In the genomic region with DNA sequence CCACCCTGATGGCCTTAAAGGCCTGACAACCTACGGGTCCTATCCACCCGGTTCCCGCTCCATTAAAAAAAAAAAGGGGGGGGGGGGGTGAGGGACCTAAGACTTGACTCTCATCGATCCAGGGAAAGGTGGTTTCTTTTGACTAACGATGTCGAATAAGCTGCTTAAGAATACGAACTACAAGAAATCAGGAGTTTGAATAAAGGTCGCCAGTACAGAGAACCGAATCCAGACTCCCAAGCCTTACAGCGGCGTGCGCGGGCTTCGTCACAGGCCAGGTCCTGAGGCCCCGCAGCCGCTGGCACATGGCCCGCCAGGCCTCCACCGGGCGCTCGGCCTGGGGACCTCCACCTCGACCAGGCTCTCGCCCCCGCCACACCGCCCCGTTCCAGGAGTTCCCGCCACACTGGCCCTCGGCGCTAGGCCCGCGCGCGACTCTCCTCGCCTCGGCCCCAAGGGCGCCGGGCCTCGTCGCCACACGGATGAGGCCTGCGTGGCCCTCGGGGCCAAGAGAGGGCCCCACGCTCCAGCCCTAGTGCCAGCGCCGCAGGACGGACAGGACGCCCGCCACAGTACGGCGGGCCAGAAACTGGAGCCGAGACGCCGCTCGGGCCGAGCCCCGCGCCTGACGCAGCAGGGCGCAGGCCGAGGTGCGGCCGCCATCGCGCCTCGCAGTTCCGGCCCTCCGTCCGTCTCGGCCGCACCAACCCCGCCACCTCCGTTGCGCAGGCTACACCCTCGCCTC, we compare ENCODE assay signal across 8 mouse cellular contexts. TPM values are rescaled to one million over a fixed set of nuclear protein-coding genes. Genes with fewer than 3 reads are reported as not detected.
DNase-seq lines count a peak whose midpoint lies in the region; ATAC-seq and TF ChIP-seq lines count a peak whose summit lies in the region.

No protein-coding gene starts in this region.

- peaks cover 25% of the 10 kb centered on the region for H3K79me2 ChIP-seq in liver, adult 2 months (ENCODE audit: control insufficient read depth, insufficient read depth, low read length)

- DNase-seq in B cell, adult 2 months, result peak; percentile 58 to 69
- peak; percentile 75 for DNase-seq in NIH3T3 (ENCODE audit: low read depth)
- DNase-seq in embryo, embryonic 10 days (ENCODE audit: low spot score), result peak; percentile 53
- peak; percentile 66 for DNase-seq in gastrocnemius, postnatal 14 days
- DNase-seq in intestine, embryonic 14.5 days (ENCODE audit: low spot score), result peak; percentile 82
- DNase-seq in liver, adult 2 months (ENCODE audit: extremely low read depth, low read depth, low spot score), result peak; percentile 55
- peak; percentile 46 for DNase-seq in midbrain, postnatal 0 days (ENCODE audit: low spot score)
- DNase-seq in thymus, postnatal 4 days, result peak; percentile 65

- TF ChIP-seq POLR2A in liver, adult 2 months (IDR thresholded peaks at IDR 0.05; ENCODE audit: extremely low read depth, insufficient read depth, low read length), result no peak

- no peaks in the 10 kb centered on the region for H3K27me3 ChIP-seq in intestine, embryonic 14.5 days (replicated peaks; ENCODE audit: control insufficient read depth, insufficient read depth, low read length)
- H3K27me3 ChIP-seq in liver, adult 2 months (ENCODE audit: control insufficient read depth, insufficient read depth, low read length), result no peaks in the 10 kb centered on the region
- no peaks in the 10 kb centered on the region for H3K27me3 ChIP-seq in midbrain, postnatal 0 days (ENCODE audit: insufficient read depth, low read length)

- intact Hi-C loops in gastrocnemius, postnatal 14 days (cut with DNase I; ENCODE audit: low total_unique reads), result no loop called here

- peak overlapping the region; percentile 99 for H3K9ac ChIP-seq in intestine, embryonic 14.5 days (ENCODE audit: low read length)
- H3K9ac ChIP-seq in liver, adult 2 months (ENCODE audit: low read depth, low read length), result peak overlapping the region; percentile 96
- H3K9ac ChIP-seq in midbrain, postnatal 0 days (replicated peaks; ENCODE audit: low read length, poor library complexity, severe bottlenecking), result peak overlapping the region; percentile 97

- no peaks in the 10 kb centered on the region for H3K9me3 ChIP-seq in intestine, embryonic 14.5 days (ENCODE audit: control insufficient read depth, low read length)
- no peaks in the 10 kb centered on the region for H3K9me3 ChIP-seq in midbrain, postnatal 0 days (ENCODE audit: low read length)

- no peak for TF ChIP-seq CTCF in liver, adult 2 months (IDR thresholded peaks at IDR 0.05; ENCODE audit: low read depth, low read length)
- TF ChIP-seq CTCF in midbrain, postnatal 0 days (IDR thresholded peaks at IDR 0.05), result no peak

- H3K4me1 ChIP-seq in intestine, embryonic 14.5 days (replicated peaks; ENCODE audit: control insufficient read depth, insufficient read depth, low read length), result peaks cover 17% of the 10 kb centered on the region
- H3K4me1 ChIP-seq in liver, adult 2 months (ENCODE audit: control insufficient read depth, insufficient read depth, low read length), result peaks cover 13% of the 10 kb centered on the region
- peaks cover 6% of the 10 kb centered on the region; the same call in 1 of the 2 replicates for H3K4me1 ChIP-seq in midbrain, postnatal 0 days (ENCODE audit: insufficient read depth, low read length)

- H3K4me2 ChIP-seq in intestine, embryonic 14.5 days (ENCODE audit: low read length), result peak overlapping the region; percentile 92
- peak overlapping the region; percentile 78 for H3K4me2 ChIP-seq in midbrain, postnatal 0 days (ENCODE audit: low read depth, low read length, poor library complexity, severe bottlenecking)

- H3K36me3 ChIP-seq in intestine, embryonic 14.5 days (ENCODE audit: control insufficient read depth, insufficient read depth, low read length), result peaks cover 26% of the 10 kb centered on the region
- H3K36me3 ChIP-seq in liver, adult 2 months (ENCODE audit: control insufficient read depth, insufficient read depth, low read length), result peaks cover 12% of the 10 kb centered on the region
- H3K36me3 ChIP-seq in midbrain, postnatal 0 days (ENCODE audit: insufficient read depth, low read length), result peaks cover 3% of the 10 kb centered on the region; the same call in 1 of the 2 replicates

- 0% methylated on average over 67 of the region's 73 CpGs for WGBS in intestine, embryonic 14.5 days
- WGBS in liver, adult 2 months, result under 1% methylated on average over 72 of the region's 73 CpGs
- under 1% methylated on average over 56 of the region's 73 CpGs for WGBS in midbrain, postnatal 0 days

- H3K27ac ChIP-seq in intestine, embryonic 14.5 days (ENCODE audit: low read depth), result peak overlapping the region; percentile 95
- H3K27ac ChIP-seq in liver, adult 2 months (replicated peaks; ENCODE audit: insufficient read depth, low read depth, low read length), result peak overlapping the region; percentile 95
- H3K27ac ChIP-seq in midbrain, postnatal 0 days (ENCODE audit: low read depth, low read length), result peak overlapping the region; percentile 95

- peak overlapping the region; percentile 100 for H3K4me3 ChIP-seq in intestine, embryonic 14.5 days (ENCODE audit: low read depth, low read length)
- peak overlapping the region; percentile 84 for H3K4me3 ChIP-seq in liver, adult 2 months (ENCODE audit: insufficient read depth, low read depth, low read length)
- H3K4me3 ChIP-seq in midbrain, postnatal 0 days (ENCODE audit: low read depth, low read length), result peak overlapping the region; percentile 99

- ATAC-seq in intestine, embryonic 14.5 days (replicated peaks; ENCODE audit: low FRiP score, low TSS enrichment, low read depth), result peak; percentile 69
- peak; percentile 63 for ATAC-seq in midbrain, postnatal 0 days (ENCODE audit: low FRiP score)

RNA-seq across cellular contexts. Expression of a gene that starts 0.6 kb away (rescaled TPM):
- 100 to 1,000 TPM; 452 to 474 TPM for total RNA-seq in gastrocnemius, postnatal 14 days (2021)
- 1,199 and 1,261 TPM in 2 replicates for polyA plus RNA-seq in intestine, embryonic 14.5 days (2014; fragmentation: Nextera tagmentation; extraction: Ambion mirVana)
- total RNA-seq in liver, adult 2 months (2014; rRNA removed), result 271 and 286 TPM in 2 replicates
- 165 and 177 TPM in 2 replicates for polyA plus RNA-seq in liver, adult 2 months (2012; rRNA removed)
- 178 and 197 TPM in 2 replicates for total RNA-seq in midbrain, postnatal 0 days (2014; rRNA removed)
- 550 and 577 TPM in 2 replicates for polyA plus RNA-seq in midbrain, postnatal 0 days (2015; fragmentation: Nextera tagmentation; extraction: Ambion mirVana)

RNA-seq across cellular contexts. Expression of a gene that starts 11.7 kb away (rescaled TPM):
- 10 to 100 TPM; 18.2 to 18.6 TPM for total RNA-seq in gastrocnemius, postnatal 14 days (2021)
- 51.0 and 52.3 TPM in 2 replicates for polyA plus RNA-seq in intestine, embryonic 14.5 days (2014; fragmentation: Nextera tagmentation; extraction: Ambion mirVana)
- total RNA-seq in liver, adult 2 months (2014; rRNA removed), result 18.6 and 22.8 TPM in 2 replicates
- polyA plus RNA-seq in liver, adult 2 months (2012; rRNA removed), result 5.6 and 6.8 TPM in 2 replicates
- total RNA-seq in midbrain, postnatal 0 days (2014; rRNA removed), result 21.7 and 22.5 TPM in 2 replicates
- 20.7 and 25.9 TPM in 2 replicates for polyA plus RNA-seq in midbrain, postnatal 0 days (2015; fragmentation: Nextera tagmentation; extraction: Ambion mirVana)

RNA-seq across cellular contexts. Expression of a gene that starts 14.7 kb away (rescaled TPM):
- total RNA-seq in gastrocnemius, postnatal 14 days (2021), result 1 to 10 TPM in 1 of 2 experiments, under 1 TPM in 1; 0.89 to 1.5 TPM
- polyA plus RNA-seq in intestine, embryonic 14.5 days (2014; fragmentation: Nextera tagmentation; extraction: Ambion mirVana), result 2.6 and 3.7 TPM in 2 replicates
- total RNA-seq in liver, adult 2 months (2014; rRNA removed), result 1.0 and 1.1 TPM in 2 replicates
- polyA plus RNA-seq in liver, adult 2 months (2012; rRNA removed), result 0.51 and 0.98 TPM in 2 replicates
- 5.4 TPM in 1 of 2 replicates, not detected in the other for total RNA-seq in midbrain, postnatal 0 days (2014; rRNA removed)
- 1.2 and 1.8 TPM in 2 replicates for polyA plus RNA-seq in midbrain, postnatal 0 days (2015; fragmentation: Nextera tagmentation; extraction: Ambion mirVana)

RNA-seq across cellular contexts. Expression of a gene that starts 37.3 kb away (rescaled TPM):
- 10 to 100 TPM; 39.1 to 44.7 TPM for total RNA-seq in gastrocnemius, postnatal 14 days (2021)
- 170 and 172 TPM in 2 replicates for polyA plus RNA-seq in intestine, embryonic 14.5 days (2014; fragmentation: Nextera tagmentation; extraction: Ambion mirVana)
- total RNA-seq in liver, adult 2 months (2014; rRNA removed), result 41.1 and 57.2 TPM in 2 replicates
- polyA plus RNA-seq in liver, adult 2 months (2012; rRNA removed), result 19.5 and 21.5 TPM in 2 replicates
- total RNA-seq in midbrain, postnatal 0 days (2014; rRNA removed), result 202 and 226 TPM in 2 replicates
- 191 and 216 TPM in 2 replicates for polyA plus RNA-seq in midbrain, postnatal 0 days (2015; fragmentation: Nextera tagmentation; extraction: Ambion mirVana)

RNA-seq across cellular contexts. Expression of a gene that starts 38.4 kb away (rescaled TPM):
- total RNA-seq in gastrocnemius, postnatal 14 days (2021), result 10 to 100 TPM in 1 of 2 experiments, 1 to 10 TPM in 1; 7.9 to 13.2 TPM
- 9.8 and 11.7 TPM in 2 replicates for polyA plus RNA-seq in intestine, embryonic 14.5 days (2014; fragmentation: Nextera tagmentation; extraction: Ambion mirVana)
- total RNA-seq in liver, adult 2 months (2014; rRNA removed), result 63.0 and 71.9 TPM in 2 replicates
- polyA plus RNA-seq in liver, adult 2 months (2012; rRNA removed), result 106 and 139 TPM in 2 replicates
- total RNA-seq in midbrain, postnatal 0 days (2014; rRNA removed), result 23.2 and 31.6 TPM in 2 replicates
- polyA plus RNA-seq in midbrain, postnatal 0 days (2015; fragmentation: Nextera tagmentation; extraction: Ambion mirVana), result 7.7 and 9.9 TPM in 2 replicates

Comparison
In these comparisons a context has a peak if more than half of its experiments do, and no peak if none do; other contexts are left out.
1. Peak in every context shown above with its lines: DNase-seq, ATAC-seq, H3K4me3 ChIP-seq and H3K27ac ChIP-seq.